Mouse (Mus musculus) fibroblast of lung, adult 2 months (primary cell): ENCODE measurements around the gene 4930535I16Rik.

Experiments
- DNase-seq: peaks from one replicate; pipeline ENCODE4 v3.0.0-alpha.2; 2011; ENCODE audit warnings: low read depth

Gene 4930535I16Rik

DNA sequence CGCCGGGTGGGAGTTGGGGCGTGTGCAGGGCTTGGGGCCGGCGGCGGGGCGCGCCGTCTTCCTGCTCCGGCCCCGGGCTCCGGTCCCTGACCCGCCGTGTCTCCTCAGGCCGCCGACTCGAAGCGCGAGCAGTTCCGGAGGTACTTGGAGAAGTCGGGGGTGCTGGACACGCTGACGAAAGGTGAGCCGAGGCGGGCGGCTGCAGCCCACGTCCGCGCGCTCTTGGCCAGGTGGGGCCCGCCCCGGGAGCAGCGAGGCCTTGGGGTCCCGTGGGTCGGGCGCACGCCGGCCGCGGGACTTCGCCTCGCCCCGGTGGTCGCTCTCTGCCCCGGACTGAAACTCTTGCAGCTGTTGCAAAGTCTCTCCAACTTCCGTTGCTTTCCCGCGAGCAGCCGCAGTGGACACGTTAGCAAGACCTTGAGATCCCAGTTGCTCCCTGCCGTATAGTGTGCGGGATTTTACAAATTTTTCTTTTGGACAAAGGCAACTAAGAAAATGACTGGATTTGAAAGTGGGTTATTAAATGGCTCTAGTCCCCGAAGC, 12.6 kb downstream of the 4930535I16Rik start:
- no peak for DNase-seq

DNA sequence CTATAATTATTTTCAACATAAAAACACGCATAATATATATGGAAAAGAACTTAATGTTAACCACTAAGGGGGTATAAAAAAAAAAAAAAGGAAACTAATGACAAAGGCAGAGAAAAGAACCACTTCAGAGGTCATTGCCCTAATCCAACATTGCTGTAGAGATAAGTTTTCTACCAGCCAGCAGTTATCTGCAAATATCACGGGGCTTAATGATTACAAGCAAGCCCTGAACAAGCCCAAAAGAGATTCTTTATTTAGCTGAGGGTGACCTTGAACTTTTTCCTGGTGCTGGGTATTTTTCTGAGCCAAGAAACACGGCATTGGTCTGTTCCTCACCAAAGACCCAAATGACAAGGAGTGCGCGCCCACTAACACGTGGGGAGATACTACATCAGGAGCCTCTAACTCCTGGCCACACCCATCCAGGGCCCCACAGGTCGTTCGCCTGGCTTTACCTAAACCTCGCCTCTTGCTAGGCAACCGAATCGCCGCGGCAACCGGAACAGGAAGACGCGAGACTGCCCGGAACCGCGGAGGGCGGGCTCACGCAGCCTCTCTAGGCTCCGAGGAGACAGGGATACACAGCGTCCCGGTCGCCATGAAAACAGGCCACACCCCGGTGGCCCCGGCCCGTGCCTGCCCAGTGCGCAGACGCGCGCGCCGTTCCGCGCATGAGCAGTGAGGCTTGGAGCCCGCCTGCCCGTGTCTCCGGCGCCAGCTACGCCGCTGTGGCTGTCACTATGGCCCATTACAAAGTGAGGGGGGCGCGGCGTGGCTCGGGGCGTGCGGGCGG, 13.3 kb downstream of the 4930535I16Rik start, which contains the start of gene Mycbp:
Gene Mycbp, plus strand, starts transcription at position 500 of the 793 bp plus-strand sequence.
- peak; percentile 91 for DNase-seq

DNA sequence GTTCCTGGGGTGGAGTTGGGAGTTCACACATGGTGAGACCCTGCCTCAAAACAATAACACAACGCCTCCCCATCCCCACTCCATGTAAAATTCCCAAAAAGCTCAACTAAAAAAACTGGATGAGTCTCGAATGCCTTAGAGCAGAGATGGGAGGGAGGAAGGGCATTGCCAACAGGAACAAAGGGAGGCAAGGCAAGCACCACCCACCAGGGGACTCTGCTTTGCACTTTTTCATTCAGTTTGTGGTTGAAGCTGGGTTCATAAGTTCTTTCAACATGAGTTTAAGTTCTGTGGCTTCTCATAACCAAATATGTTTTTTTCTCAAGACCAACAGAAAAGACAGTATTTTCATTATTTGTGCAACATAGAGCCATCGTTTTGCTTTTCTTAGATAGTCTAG, 14.4 kb downstream of the 4930535I16Rik start:
- no peak for DNase-seq

GRCm38 (mm10) chr4:123898696-123899095, 19.1 kb downstream of the 4930535I16Rik start:
- DNase-seq: no peak

- DNase-seq: no peak
Measured at GRCm38 (mm10) chr4:123894295-123894694, 23.5 kb downstream of the 4930535I16Rik start.

DNA sequence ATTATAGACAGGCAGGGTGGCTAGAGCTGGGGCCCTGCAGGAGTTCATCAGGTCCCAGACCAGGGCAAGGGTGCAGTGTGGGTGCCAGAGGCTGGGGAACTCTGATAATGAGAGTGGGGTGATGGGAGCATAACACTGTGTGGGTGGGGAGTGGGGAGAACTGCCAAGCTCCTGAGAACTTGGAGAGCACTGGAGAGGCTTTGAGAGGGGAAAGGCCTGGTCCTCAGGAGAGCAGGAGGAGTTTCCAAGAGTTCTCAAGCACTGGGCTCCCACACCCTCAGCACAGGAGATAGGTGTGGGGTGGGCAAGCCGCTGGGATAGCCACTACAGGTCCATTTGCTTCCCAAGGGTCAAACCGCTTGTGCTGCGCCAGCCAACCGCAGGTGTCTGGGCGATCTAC, 24.1 kb downstream of the 4930535I16Rik start:
- DNase-seq: no peak
